Mouse (Mus musculus): Measurements from ENCODE around the gene Gm21679.
"Not testable (repeated sequence)": the region's sequence is repeated elsewhere in the genome, so short reads cannot be mapped to it uniquely, and the experiment has no call there.

Gm21679 gene

GRCm38 (mm10) chrY:29683270-29683669, at the start of gene Gm21679:
Gene Gm21679 (minus strand): TSS chrY:29683370.
- DNase-seq = not testable (repeated sequence)

Measured in kidney, postnatal 36 days (tissue).